Mouse (Mus musculus): ENCODE data around the gene Edf1. TPM values are rescaled to one million over a fixed set of nuclear protein-coding genes. Genes with fewer than 3 reads are reported as not detected.

Gene Edf1
- polyA plus RNA-seq, 1 experiment from 2014 or later: 364 TPM

GRCm38 (mm10) chr2:25580621-25581101 lies 23.0 kb downstream of the Edf1 start:
- Histone ChIP-seq H3K9me3 (replicated peaks) (no peaks in the 10 kb centered on the region), H3K4me3 (no peak overlapping the region), H3K27me3 (ENCODE audit: low read depth, poor library complexity, severe bottlenecking) (peaks cover 58% of the 10 kb centered on the region), H3K4me1 (peaks cover 65% of the 10 kb centered on the region), H3K27ac (replicated peaks) (no peak overlapping the region), H3K36me3 (peaks cover 29% of the 10 kb centered on the region)
- 53% methylated on average over 6 of the region's 6 CpGs for WGBS
- DNase-seq (ENCODE audit: low spot score): no peak

- Histone ChIP-seq H3K4me3 (peak within 1 kb of the TSS; percentile 47), H3K36me3 (peaks cover 36% of the 10 kb centered on the region), H3K9me3 (replicated peaks) (no peaks in the 10 kb centered on the region), H3K27me3 (ENCODE audit: low read depth, poor library complexity, severe bottlenecking) (peaks cover 51% of the 10 kb centered on the region), H3K4me1 (peaks cover 58% of the 10 kb centered on the region), H3K27ac (replicated peaks) (no peak within 1 kb of the TSS)
- DNase-seq (ENCODE audit: low spot score): peak; percentile 69
- WGBS: 6% methylated on average over 19 of the region's 19 CpGs
These were observed 23.7 kb downstream of the Edf1 start, which contains the start of gene Ajm1 for GRCm38 (mm10) chr2:25581294-25581864. Gene Ajm1 (minus strand): TSS chr2:25581757.

- 36% methylated on average over 6 of the region's 6 CpGs for WGBS
- Histone ChIP-seq H3K27me3 (ENCODE audit: low read depth, poor library complexity, severe bottlenecking) (peaks cover 46% of the 10 kb centered on the region), H3K9me3 (replicated peaks) (no peaks in the 10 kb centered on the region), H3K4me1 (peaks cover 53% of the 10 kb centered on the region), H3K4me3 (peak overlapping the region; percentile 47; the same call in 1 of the 2 replicates), H3K27ac (replicated peaks) (no peak overlapping the region), H3K36me3 (peaks cover 41% of the 10 kb centered on the region)
- DNase-seq (ENCODE audit: low spot score): no peak
These were observed 24.3 kb downstream of the Edf1 start for GRCm38 (mm10) chr2:25581901-25582301.

- no peak overlapping the region for H3K4me3 ChIP-seq
- DNase-seq (ENCODE audit: low spot score): no peak
- 67% methylated on average over 12 of the region's 12 CpGs for WGBS
- peaks cover 46% of the 10 kb centered on the region for H3K4me1 ChIP-seq
- H3K27me3 ChIP-seq (ENCODE audit: low read depth, poor library complexity, severe bottlenecking): peaks cover 39% of the 10 kb centered on the region
- H3K36me3 ChIP-seq: peaks cover 48% of the 10 kb centered on the region
- no peaks in the 10 kb centered on the region for H3K9me3 ChIP-seq (replicated peaks)
- H3K27ac ChIP-seq (replicated peaks): no peak overlapping the region
These were observed 24.9 kb downstream of the Edf1 start for GRCm38 (mm10) chr2:25582466-25583119.

- WGBS: 90% methylated on average over 6 of the region's 6 CpGs
- Histone ChIP-seq H3K36me3 (peaks cover 53% of the 10 kb centered on the region), H3K4me1 (peaks cover 41% of the 10 kb centered on the region), H3K9me3 (replicated peaks) (no peaks in the 10 kb centered on the region), H3K4me3 (no peak overlapping the region), H3K27ac (replicated peaks) (no peak overlapping the region), H3K27me3 (ENCODE audit: low read depth, poor library complexity, severe bottlenecking) (peaks cover 34% of the 10 kb centered on the region)
- DNase-seq (ENCODE audit: low spot score): no peak
These were observed 25.5 kb downstream of the Edf1 start for GRCm38 (mm10) chr2:25583120-25583481.

GRCm38 (mm10) chr2:25583571-25583970 lies 25.9 kb downstream of the Edf1 start:
- H3K27me3 ChIP-seq (ENCODE audit: low read depth, poor library complexity, severe bottlenecking): peaks cover 29% of the 10 kb centered on the region
- H3K36me3 ChIP-seq: peaks cover 58% of the 10 kb centered on the region
- H3K4me1 ChIP-seq: peaks cover 36% of the 10 kb centered on the region
- no peaks in the 10 kb centered on the region for H3K9me3 ChIP-seq (replicated peaks)
- H3K27ac ChIP-seq (replicated peaks): no peak overlapping the region
- WGBS: 72% methylated on average over 4 of the region's 4 CpGs
- H3K4me3 ChIP-seq: no peak overlapping the region
- no peak for DNase-seq (ENCODE audit: low spot score)

- H3K27ac ChIP-seq (replicated peaks): no peak overlapping the region
- 97% methylated on average over 3 of the region's 3 CpGs for WGBS
These were observed 26.5 kb downstream of the Edf1 start for GRCm38 (mm10) chr2:25584152-25584551.

GRCm38 (mm10) chr2:25584856-25585255 lies 27.2 kb downstream of the Edf1 start:
- no peak overlapping the region for H3K27ac ChIP-seq (replicated peaks)
- DNase-seq (ENCODE audit: low spot score): no peak
- H3K4me3 ChIP-seq: no peak overlapping the region
- peaks cover 24% of the 10 kb centered on the region for H3K4me1 ChIP-seq
- WGBS: 94% methylated on average over 4 of the region's 4 CpGs
- H3K9me3 ChIP-seq (replicated peaks): no peaks in the 10 kb centered on the region
- H3K36me3 ChIP-seq: peaks cover 69% of the 10 kb centered on the region
- H3K27me3 ChIP-seq (ENCODE audit: low read depth, poor library complexity, severe bottlenecking): peaks cover 16% of the 10 kb centered on the region

More at GRCm38 (mm10) chr2:25584152-25584551, 26.5 kb downstream of the Edf1 start:
- Histone ChIP-seq H3K4me3 (no peak overlapping the region), H3K9me3 (replicated peaks) (no peaks in the 10 kb centered on the region), H3K4me1 (peaks cover 31% of the 10 kb centered on the region), H3K27me3 (ENCODE audit: low read depth, poor library complexity, severe bottlenecking) (peaks cover 23% of the 10 kb centered on the region), H3K36me3 (peaks cover 62% of the 10 kb centered on the region)
- no peak for DNase-seq (ENCODE audit: low spot score)

- 89% methylated on average over 3 of the region's 3 CpGs for WGBS
- DNase-seq (ENCODE audit: low spot score): no peak
- no peak overlapping the region for H3K4me3 ChIP-seq
- no peak overlapping the region for H3K27ac ChIP-seq (replicated peaks)
- no peaks in the 10 kb centered on the region for H3K9me3 ChIP-seq (replicated peaks)
- peaks cover 18% of the 10 kb centered on the region for H3K4me1 ChIP-seq
- H3K27me3 ChIP-seq (ENCODE audit: low read depth, poor library complexity, severe bottlenecking): peaks cover 9% of the 10 kb centered on the region
- peaks cover 76% of the 10 kb centered on the region for H3K36me3 ChIP-seq
These were observed 28.0 kb downstream of the Edf1 start for GRCm38 (mm10) chr2:25585601-25586000.

GRCm38 (mm10) chr2:25587290-25587689 lies 29.6 kb downstream of the Edf1 start:
- 93% methylated on average over 8 of the region's 8 CpGs for WGBS
- H3K9me3 ChIP-seq (replicated peaks): no peaks in the 10 kb centered on the region
- H3K27me3 ChIP-seq (ENCODE audit: low read depth, poor library complexity, severe bottlenecking): no peaks in the 10 kb centered on the region
- H3K4me1 ChIP-seq: peaks cover 5% of the 10 kb centered on the region
- no peak for DNase-seq (ENCODE audit: low spot score)
- H3K36me3 ChIP-seq: peaks cover 93% of the 10 kb centered on the region
- H3K27ac ChIP-seq (replicated peaks): no peak overlapping the region
- H3K4me3 ChIP-seq: no peak overlapping the region

GRCm38 (mm10) chr2:25588227-25588907 lies 30.7 kb downstream of the Edf1 start:
- H3K27ac ChIP-seq (replicated peaks): no peak overlapping the region
- H3K4me3 ChIP-seq: no peak overlapping the region
- H3K36me3 ChIP-seq: peaks cover 98% of the 10 kb centered on the region
- H3K9me3 ChIP-seq (replicated peaks): no peaks in the 10 kb centered on the region
- no peak for DNase-seq (ENCODE audit: low spot score)
- 94% methylated on average over 8 of the region's 8 CpGs for WGBS
- H3K4me1 ChIP-seq: no peaks in the 10 kb centered on the region
- no peaks in the 10 kb centered on the region for H3K27me3 ChIP-seq (ENCODE audit: low read depth, poor library complexity, severe bottlenecking)

GRCm38 (mm10) chr2:25591863-25592262 lies 34.2 kb downstream of the Edf1 start:
- H3K4me1 ChIP-seq: no peaks in the 10 kb centered on the region
- no peak overlapping the region for H3K4me3 ChIP-seq
- no peaks in the 10 kb centered on the region for H3K27me3 ChIP-seq (ENCODE audit: low read depth, poor library complexity, severe bottlenecking)
- H3K9me3 ChIP-seq (replicated peaks): no peaks in the 10 kb centered on the region
- no peak for DNase-seq (ENCODE audit: low spot score)
- H3K36me3 ChIP-seq: peaks cover 97% of the 10 kb centered on the region
- WGBS: 88% methylated on average over 2 of the region's 2 CpGs
- no peak overlapping the region for H3K27ac ChIP-seq (replicated peaks)

Data from midbrain, embryonic 10.5 days (tissue).